Mouse (Mus musculus): ENCODE data around the gene Grin2a. TPM values are rescaled to one million over a fixed set of nuclear protein-coding genes. Genes with fewer than 3 reads are reported as not detected.

Grin2a gene
- polyA plus RNA-seq, 1 experiment from 2014 or later: 1.0 TPM

DNA sequence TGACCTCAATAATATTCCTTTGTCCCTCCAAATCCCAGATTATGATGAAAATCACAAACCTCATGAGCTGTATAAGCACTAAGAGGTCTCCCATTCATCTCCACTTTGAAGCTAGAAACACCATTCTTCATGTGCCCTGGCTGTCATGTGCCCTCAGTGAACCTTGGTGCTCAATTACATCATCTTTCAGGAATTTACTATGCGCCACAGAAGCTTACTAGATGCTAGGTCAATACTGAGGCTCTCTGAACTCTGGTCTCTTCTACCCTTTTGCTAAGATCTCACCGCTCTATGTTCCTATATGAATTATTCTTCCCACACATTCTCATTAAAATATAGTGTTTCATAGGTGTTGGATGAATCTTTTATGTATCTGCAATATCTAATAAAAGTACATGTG is 387.9 kb downstream of the Grin2a start:
- Histone ChIP-seq H3K4me2 (ENCODE audit: low read depth) (no peak overlapping the region), H3K9me3 (ENCODE audit: control insufficient read depth, low read length) (no peaks in the 10 kb centered on the region), H3K4me1 (ENCODE audit: control insufficient read depth, insufficient read depth, low read length) (no peaks in the 10 kb centered on the region), H3K27ac (ENCODE audit: low read depth, low read length) (no peak overlapping the region), H3K4me3 (ENCODE audit: low read depth, low read length) (no peak overlapping the region), H3K36me3 (ENCODE audit: control insufficient read depth, insufficient read depth, low read length) (no peaks in the 10 kb centered on the region), H3K27me3 (ENCODE audit: control insufficient read depth, insufficient read depth, low read length) (no peaks in the 10 kb centered on the region), H3K9ac (ENCODE audit: low read length) (no peak overlapping the region)
- ATAC-seq (ENCODE audit: insufficient read depth, low FRiP score, low TSS enrichment) (no peak), DNase-seq (ENCODE audit: low spot score) (no peak)
- 71% methylated on average over 2 of the region's 2 CpGs for WGBS

DNA sequence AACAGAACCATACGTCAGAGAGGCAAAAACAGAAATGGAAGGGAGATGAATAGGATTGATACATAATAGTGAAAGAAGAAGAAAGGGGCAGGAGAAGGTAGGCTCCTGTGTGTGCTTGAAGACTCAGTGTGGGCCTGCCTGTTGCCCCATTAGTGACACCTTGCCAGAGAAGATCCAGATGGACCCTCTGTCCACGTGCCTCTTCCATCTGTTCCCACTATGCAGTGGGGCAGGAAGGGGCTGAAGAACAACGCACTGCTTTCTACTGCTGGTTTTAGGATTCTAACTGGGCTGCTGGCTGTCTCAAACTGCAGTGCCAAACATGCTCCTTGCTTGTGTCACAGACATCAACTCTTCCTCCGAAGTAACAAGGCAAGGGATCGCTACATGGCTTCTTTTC is 391.4 kb downstream of the Grin2a start:
- ATAC-seq (ENCODE audit: insufficient read depth, low FRiP score, low TSS enrichment): no peak
- DNase-seq (ENCODE audit: low spot score): no peak
- Histone ChIP-seq H3K27me3 (ENCODE audit: control insufficient read depth, insufficient read depth, low read length) (no peaks in the 10 kb centered on the region), H3K4me1 (ENCODE audit: control insufficient read depth, insufficient read depth, low read length) (no peaks in the 10 kb centered on the region), H3K9me3 (ENCODE audit: control insufficient read depth, low read length) (no peaks in the 10 kb centered on the region), H3K9ac (ENCODE audit: low read length) (no peak overlapping the region), H3K4me2 (ENCODE audit: low read depth) (no peak overlapping the region), H3K36me3 (ENCODE audit: control insufficient read depth, insufficient read depth, low read length) (no peaks in the 10 kb centered on the region), H3K27ac (ENCODE audit: low read depth, low read length) (no peak overlapping the region), H3K4me3 (ENCODE audit: low read depth, low read length) (no peak overlapping the region)
- 88% methylated on average over 5 of the region's 5 CpGs for WGBS

DNA sequence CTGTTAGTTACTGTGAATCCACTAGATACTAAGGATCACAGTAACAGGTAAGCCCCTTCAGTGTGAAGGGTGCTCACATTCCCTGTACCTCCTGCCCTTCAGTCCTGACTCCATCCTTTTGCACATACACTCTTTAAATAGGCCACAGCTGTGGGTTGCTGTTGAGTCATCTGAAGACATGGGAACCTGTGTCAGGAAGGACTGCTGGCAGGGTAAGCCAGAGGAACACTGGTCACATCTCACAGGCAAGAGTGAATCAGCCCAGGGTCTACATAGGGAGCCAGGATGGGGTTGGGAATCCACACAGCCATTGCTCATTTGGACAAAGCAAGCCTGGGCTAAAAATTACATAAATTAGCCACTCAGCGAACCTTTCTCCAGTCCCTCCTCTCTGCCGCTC is 392.8 kb downstream of the Grin2a start:
- ATAC-seq (ENCODE audit: insufficient read depth, low FRiP score, low TSS enrichment): no peak
- DNase-seq (ENCODE audit: low spot score): no peak
- H3K4me2 ChIP-seq (ENCODE audit: low read depth): no peak overlapping the region
- no peak overlapping the region for H3K27ac ChIP-seq (ENCODE audit: low read depth, low read length)
- H3K27me3 ChIP-seq (ENCODE audit: control insufficient read depth, insufficient read depth, low read length): no peaks in the 10 kb centered on the region
- H3K9me3 ChIP-seq (ENCODE audit: control insufficient read depth, low read length): no peaks in the 10 kb centered on the region
- H3K4me3 ChIP-seq (ENCODE audit: low read depth, low read length): no peak overlapping the region
- H3K9ac ChIP-seq (ENCODE audit: low read length): no peak overlapping the region
- no peaks in the 10 kb centered on the region for H3K36me3 ChIP-seq (ENCODE audit: control insufficient read depth, insufficient read depth, low read length)
- no peaks in the 10 kb centered on the region for H3K4me1 ChIP-seq (ENCODE audit: control insufficient read depth, insufficient read depth, low read length)
- WGBS: 87% methylated on average over 2 of the region's 2 CpGs

GRCm38 (mm10) chr16:9589176-9589575 is 406.2 kb downstream of the Grin2a start:
- WGBS: 83% methylated on average over 2 of the region's 2 CpGs

GRCm38 (mm10) chr16:9588431-9588830 is 406.9 kb downstream of the Grin2a start:
- no peaks in the 10 kb centered on the region for H3K36me3 ChIP-seq (ENCODE audit: control insufficient read depth, insufficient read depth, low read length)
- H3K27me3 ChIP-seq (ENCODE audit: control insufficient read depth, insufficient read depth, low read length): no peaks in the 10 kb centered on the region
- 69% methylated on average over 3 of the region's 3 CpGs for WGBS
- no peak overlapping the region for H3K27ac ChIP-seq (ENCODE audit: low read depth, low read length)
- DNase-seq (ENCODE audit: low spot score) (no peak), ATAC-seq (ENCODE audit: insufficient read depth, low FRiP score, low TSS enrichment) (no peak)
- H3K4me1 ChIP-seq (ENCODE audit: control insufficient read depth, insufficient read depth, low read length): no peaks in the 10 kb centered on the region
- H3K4me3 ChIP-seq (ENCODE audit: low read depth, low read length): no peak overlapping the region
- no peaks in the 10 kb centered on the region for H3K9me3 ChIP-seq (ENCODE audit: control insufficient read depth, low read length)
- H3K9ac ChIP-seq (ENCODE audit: low read length): no peak overlapping the region
- no peak overlapping the region for H3K4me2 ChIP-seq (ENCODE audit: low read depth)

More at GRCm38 (mm10) chr16:9589176-9589575, 406.2 kb downstream of the Grin2a start:
- DNase-seq (ENCODE audit: low spot score) (no peak), ATAC-seq (ENCODE audit: insufficient read depth, low FRiP score, low TSS enrichment) (no peak)
- no peak overlapping the region for H3K27ac ChIP-seq (ENCODE audit: low read depth, low read length)
- H3K4me3 ChIP-seq (ENCODE audit: low read depth, low read length): no peak overlapping the region
- H3K9me3 ChIP-seq (ENCODE audit: control insufficient read depth, low read length): no peaks in the 10 kb centered on the region
- H3K4me1 ChIP-seq (ENCODE audit: control insufficient read depth, insufficient read depth, low read length): no peaks in the 10 kb centered on the region
- H3K36me3 ChIP-seq (ENCODE audit: control insufficient read depth, insufficient read depth, low read length): no peaks in the 10 kb centered on the region
- H3K4me2 ChIP-seq (ENCODE audit: low read depth): no peak overlapping the region
- no peaks in the 10 kb centered on the region for H3K27me3 ChIP-seq (ENCODE audit: control insufficient read depth, insufficient read depth, low read length)
- no peak overlapping the region for H3K9ac ChIP-seq (ENCODE audit: low read length)

- 88% methylated on average over 2 of the region's 2 CpGs for WGBS
- H3K27ac ChIP-seq (ENCODE audit: low read depth, low read length): no peak overlapping the region
- H3K4me2 ChIP-seq (ENCODE audit: low read depth): no peak overlapping the region
- H3K36me3 ChIP-seq (ENCODE audit: control insufficient read depth, insufficient read depth, low read length): no peaks in the 10 kb centered on the region
- H3K4me1 ChIP-seq (ENCODE audit: control insufficient read depth, insufficient read depth, low read length): no peaks in the 10 kb centered on the region
- no peak overlapping the region for H3K4me3 ChIP-seq (ENCODE audit: low read depth, low read length)
- DNase-seq (ENCODE audit: low spot score): no peak
- H3K9me3 ChIP-seq (ENCODE audit: control insufficient read depth, low read length): no peaks in the 10 kb centered on the region
- H3K27me3 ChIP-seq (ENCODE audit: control insufficient read depth, insufficient read depth, low read length): no peaks in the 10 kb centered on the region
- no peak overlapping the region for H3K9ac ChIP-seq (ENCODE audit: low read length)
- ATAC-seq (ENCODE audit: insufficient read depth, low FRiP score, low TSS enrichment): no peak
Measured at GRCm38 (mm10) chr16:9583981-9584380, 411.4 kb downstream of the Grin2a start.

DNA sequence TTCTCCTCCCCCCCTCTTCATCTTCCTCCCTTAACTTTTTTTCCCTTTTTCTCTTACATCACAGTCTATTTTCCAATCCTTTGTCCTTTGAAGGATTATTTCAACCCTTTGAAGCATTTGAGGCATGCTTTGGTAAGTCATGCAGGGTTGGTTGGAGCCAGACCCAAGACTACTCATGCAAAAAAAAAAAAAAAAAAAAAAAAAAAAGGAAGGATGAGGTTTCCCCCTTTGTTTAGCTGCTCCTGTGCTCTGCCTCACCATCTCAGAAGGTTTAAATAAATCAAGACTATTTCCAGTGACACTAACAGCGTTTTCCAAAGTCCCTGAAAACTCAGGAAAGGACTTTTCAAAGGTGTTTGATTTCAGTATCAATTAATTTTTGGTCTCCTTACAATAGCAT is 423.6 kb downstream of the Grin2a start:
- Histone ChIP-seq H3K9me3 (ENCODE audit: control insufficient read depth, low read length) (no peaks in the 10 kb centered on the region), H3K27me3 (ENCODE audit: control insufficient read depth, insufficient read depth, low read length) (no peaks in the 10 kb centered on the region), H3K4me2 (ENCODE audit: low read depth) (no peak overlapping the region), H3K4me3 (ENCODE audit: low read depth, low read length) (no peak overlapping the region), H3K27ac (ENCODE audit: low read depth, low read length) (no peak overlapping the region), H3K4me1 (ENCODE audit: control insufficient read depth, insufficient read depth, low read length) (no peaks in the 10 kb centered on the region), H3K36me3 (ENCODE audit: control insufficient read depth, insufficient read depth, low read length) (no peaks in the 10 kb centered on the region), H3K9ac (ENCODE audit: low read length) (no peak overlapping the region)
- ATAC-seq (ENCODE audit: insufficient read depth, low FRiP score, low TSS enrichment) (no peak), DNase-seq (ENCODE audit: low spot score) (no peak)
- 71% methylated on average over 1 of the region's 1 CpGs for WGBS

- 75% methylated on average over 2 of the region's 2 CpGs for WGBS
Measured at GRCm38 (mm10) chr16:9567286-9567685, 428.1 kb downstream of the Grin2a start.

GRCm38 (mm10) chr16:9561816-9562215 is 433.5 kb downstream of the Grin2a start:
- no peaks in the 10 kb centered on the region for H3K36me3 ChIP-seq (ENCODE audit: control insufficient read depth, insufficient read depth, low read length)
- no peak overlapping the region for H3K27ac ChIP-seq (ENCODE audit: low read depth, low read length)
- no peaks in the 10 kb centered on the region for H3K4me1 ChIP-seq (ENCODE audit: control insufficient read depth, insufficient read depth, low read length)
- H3K9me3 ChIP-seq (ENCODE audit: control insufficient read depth, low read length): no peaks in the 10 kb centered on the region
- no peaks in the 10 kb centered on the region for H3K27me3 ChIP-seq (ENCODE audit: control insufficient read depth, insufficient read depth, low read length)
- no peak overlapping the region for H3K9ac ChIP-seq (ENCODE audit: low read length)
- ATAC-seq (ENCODE audit: insufficient read depth, low FRiP score, low TSS enrichment): no peak
- DNase-seq (ENCODE audit: low spot score): no peak
- no peak overlapping the region for H3K4me3 ChIP-seq (ENCODE audit: low read depth, low read length)
- H3K4me2 ChIP-seq (ENCODE audit: low read depth): no peak overlapping the region
- 27% methylated on average over 1 of the region's 1 CpGs for WGBS

More at GRCm38 (mm10) chr16:9567286-9567685, 428.1 kb downstream of the Grin2a start:
- ATAC-seq (ENCODE audit: insufficient read depth, low FRiP score, low TSS enrichment) (no peak), DNase-seq (ENCODE audit: low spot score) (no peak)
- Histone ChIP-seq H3K4me3 (ENCODE audit: low read depth, low read length) (no peak overlapping the region), H3K4me1 (ENCODE audit: control insufficient read depth, insufficient read depth, low read length) (no peaks in the 10 kb centered on the region), H3K9me3 (ENCODE audit: control insufficient read depth, low read length) (no peaks in the 10 kb centered on the region), H3K36me3 (ENCODE audit: control insufficient read depth, insufficient read depth, low read length) (no peaks in the 10 kb centered on the region), H3K27ac (ENCODE audit: low read depth, low read length) (no peak overlapping the region), H3K4me2 (ENCODE audit: low read depth) (no peak overlapping the region), H3K9ac (ENCODE audit: low read length) (no peak overlapping the region), H3K27me3 (ENCODE audit: control insufficient read depth, insufficient read depth, low read length) (no peaks in the 10 kb centered on the region)
